Mouse (Mus musculus) E14TG2a.4 (cell line): ENCODE measurements around the gene C8a.

ENCODE experiments used
- CTCF ChIP-seq: conservative IDR thresholded peaks from 2 replicates; pipeline ENCODE4 v1.5.1; 2014; ENCODE audit warnings: low read length
- NANOG ChIP-seq: IDR thresholded peaks from 2 replicates; pipeline ENCODE4 v1.6.1; 2014; ENCODE audit warnings: borderline replicate concordance, low read length, mixed read lengths

GRCm38 (mm10) chr4:104857029-104857428 lies 19.2 kb downstream of the C8a start, which contains the start of gene Gm17662:
- no peak for TF ChIP-seq CTCF
- no peak for TF ChIP-seq NANOG
